Mouse (Mus musculus) brain, embryonic 14.5 days (tissue): Measurements from ENCODE around the gene Cabp1.

Experiments
- CTCF ChIP-seq: fragments of 200-500 bp; IDR thresholded peaks from 2 replicates; pipeline ENCODE4 v1.5.1; 2012; ENCODE audit warnings: inconsistent platforms, mild to moderate bottlenecking, moderate library complexity, borderline replicate concordance; ENCODE audit not compliant: insufficient read depth, insufficient read length; ENCODE audit errors: extremely low read depth
- POLR2A ChIP-seq: fragments of 200-500 bp; IDR thresholded peaks from 2 replicates; pipeline ENCODE4 v1.6.1; 2012; ENCODE audit warnings: mild to moderate bottlenecking, inconsistent platforms, borderline replicate concordance; ENCODE audit not compliant: poor library complexity, insufficient read depth, insufficient read length, severe bottlenecking; ENCODE audit errors: extremely low read depth

DNA sequence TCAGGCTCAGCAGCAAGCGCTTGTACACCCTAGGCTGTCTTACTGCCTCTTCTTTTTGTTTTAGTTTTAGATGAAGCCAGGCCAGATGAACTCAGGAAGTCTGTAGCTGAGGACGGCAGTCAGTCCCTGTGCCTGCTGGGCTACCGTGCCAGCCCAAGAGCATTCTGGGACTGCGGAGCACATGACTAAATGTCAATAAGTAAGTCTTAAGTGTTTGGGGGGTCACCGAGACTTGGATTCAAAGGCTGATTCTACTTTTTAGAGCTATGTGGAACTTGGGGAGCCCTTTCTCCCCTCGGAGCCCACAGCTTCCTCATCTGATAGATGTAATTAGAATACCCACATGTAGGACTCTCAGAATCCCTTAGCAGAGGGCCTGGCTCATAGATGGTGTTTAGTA, 33.5 kb downstream of the Cabp1 start:
- TF ChIP-seq CTCF (no peak), POLR2A (no peak)
